ENCODE assay signal across 16 mouse cellular contexts in the genomic region with DNA sequence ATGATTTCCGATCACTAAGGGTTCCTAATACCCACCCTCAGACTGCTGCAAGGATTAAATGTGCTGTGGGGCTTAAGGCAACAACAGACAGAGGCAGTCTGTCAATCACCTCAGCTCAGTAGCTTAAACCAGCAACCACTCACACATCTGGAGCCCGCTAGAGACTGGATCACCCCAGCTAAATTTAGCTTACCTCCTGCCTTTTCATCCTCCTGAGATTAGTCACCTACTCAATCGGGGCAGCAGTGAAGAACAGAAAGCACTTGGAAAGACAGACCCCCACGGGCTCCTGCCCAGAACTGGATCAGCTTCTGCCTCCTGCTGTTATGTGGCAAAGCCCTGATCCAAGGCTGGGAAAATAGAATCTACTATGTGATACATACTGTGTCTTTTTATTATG. TPM values are rescaled to one million over a fixed set of nuclear protein-coding genes. Genes with fewer than 3 reads are reported as not detected.
DNase-seq lines count a peak whose midpoint lies in the region; ATAC-seq and TF ChIP-seq lines count a peak whose summit lies in the region.
"Had no signal": no experiment of that assay in that cellular context is flagged by ENCODE, and none has a peak within 500 bp of the region (broad histone marks: within the 10 kb centered on the region; RNA-seq: fewer than 3 reads in every experiment).

No protein-coding gene starts in this region.

- H3K4me3 ChIP-seq in gastrocnemius, adult 2 months, result no peak overlapping the region
- no peak overlapping the region for H3K4me3 ChIP-seq in heart, embryonic 16.5 days (ENCODE audit: low read length)
- no peak overlapping the region for H3K4me3 ChIP-seq in heart, adult 2 months
- H3K4me3 ChIP-seq: embryonic facial prominence, embryonic 10.5 days; embryonic facial prominence, embryonic 13.5 days; erythroblast, embryonic 14.5 days; forebrain, embryonic 13.5 days had no signal

- DNase-seq in gastrocnemius, adult 2 months, result no peak
- no peak for DNase-seq in gastrocnemius, postnatal 14 days
- no peak for DNase-seq in heart, adult 2 months
- DNase-seq in induced T-regulatory cell, adult 2 months (ENCODE audit: low read depth), result peak; percentile 7
- DNase-seq in layer of hippocampus, adult 11-12 months (ENCODE audit: low spot score), result no peak
- DNase-seq: adrenal gland, adult 8-10 months; gastrocnemius, postnatal 36 days had no signal

- H3K9me3 ChIP-seq in heart, embryonic 16.5 days (replicated peaks; ENCODE audit: control insufficient read depth, low read length), result no peaks in the 10 kb centered on the region
- H3K9me3 ChIP-seq: embryonic facial prominence, embryonic 10.5 days; embryonic facial prominence, embryonic 13.5 days; forebrain, embryonic 13.5 days had no signal

- TF ChIP-seq POLR2A in heart, adult 2 months (IDR thresholded peaks at IDR 0.05; ENCODE audit: insufficient read depth, low read depth, low read length), result no peak

- H3K27me3 ChIP-seq in heart, embryonic 16.5 days (ENCODE audit: control insufficient read depth, insufficient read depth, low read length), result peaks cover 2% of the 10 kb centered on the region; the same call in 1 of the 2 replicates
- H3K27me3 ChIP-seq in heart, adult 2 months (ENCODE audit: control insufficient read depth, insufficient read depth, low read length), result no peaks in the 10 kb centered on the region
- H3K27me3 ChIP-seq: embryonic facial prominence, embryonic 13.5 days had no signal

- H3K27ac ChIP-seq in gastrocnemius, adult 2 months, result peak overlapping the region; percentile 71
- H3K27ac ChIP-seq in heart, embryonic 16.5 days (ENCODE audit: low read length), result no peak overlapping the region
- no peak overlapping the region for H3K27ac ChIP-seq in heart, adult 2 months
- H3K27ac ChIP-seq: embryonic facial prominence, embryonic 10.5 days; embryonic facial prominence, embryonic 13.5 days; forebrain, embryonic 13.5 days; hindbrain, embryonic 14.5 days; hindbrain, postnatal 0 days had no signal

- H3K36me3 ChIP-seq in heart, embryonic 16.5 days (ENCODE audit: control insufficient read depth, insufficient read depth), result no peaks in the 10 kb centered on the region
- no peaks in the 10 kb centered on the region for H3K36me3 ChIP-seq in heart, adult 2 months (ENCODE audit: control insufficient read depth, insufficient read depth, low read length)
- H3K36me3 ChIP-seq: embryonic facial prominence, embryonic 10.5 days; embryonic facial prominence, embryonic 13.5 days had no signal

- H3K4me1 ChIP-seq in heart, embryonic 16.5 days (ENCODE audit: control insufficient read depth, insufficient read depth, low read length), result peaks cover 9% of the 10 kb centered on the region
- H3K4me1 ChIP-seq in heart, adult 2 months (ENCODE audit: control insufficient read depth, insufficient read depth, low read length), result no peaks in the 10 kb centered on the region; the same call in none of the 2 replicates

- WGBS in heart, embryonic 16.5 days, result 30% methylated on average over 4 of the region's 4 CpGs
- WGBS in heart, adult 2 months, result 40% methylated on average over 4 of the region's 4 CpGs

- TF ChIP-seq EP300 in heart, adult 2 months (IDR thresholded peaks at IDR 0.05; ENCODE audit: insufficient read depth, low read depth, low read length), result no peak

- intact Hi-C loops in gastrocnemius, adult 2 months (cut with DNase I), result loop anchor here (2.0 to 10.0 kb wide), 5 partner anchors 43 to 466 kb away; no protein-coding TSS in a partner anchor
- intact Hi-C loops in gastrocnemius, postnatal 14 days (cut with DNase I; ENCODE audit: low total_unique reads), result loop anchor here (5.0 kb wide), 1 partner anchor 101 kb away; no protein-coding TSS in a partner anchor
- intact Hi-C loops in heart, adult 2 months (cut with DNase I), result loop anchor here (2.0 to 5.0 kb wide), 3 partner anchors 99 to 421 kb away; no protein-coding TSS in a partner anchor

- no peaks in the 10 kb centered on the region for H3K79me2 ChIP-seq in heart, adult 2 months (replicated peaks; ENCODE audit: control insufficient read depth, insufficient read depth, low read length)

- ATAC-seq in heart, embryonic 16.5 days (replicated peaks; ENCODE audit: extremely low read depth, insufficient read depth, low FRiP score), result no peak
- ATAC-seq: activated CD4-positive, CD25-positive, alpha-beta regulatory T cell, adult 4 months had no signal

- H3K9ac ChIP-seq in heart, embryonic 16.5 days (ENCODE audit: low read length), result 0 out of 2 replicates have a peak overlapping the region, but pooled peaks have one; percentile 34
- no peak overlapping the region for H3K9ac ChIP-seq in heart, adult 2 months (ENCODE audit: low read depth, low read length)
- H3K9ac ChIP-seq: embryonic facial prominence, embryonic 13.5 days; forebrain, embryonic 13.5 days; forebrain, postnatal 0 days; hindbrain, embryonic 14.5 days had no signal

- no peak overlapping the region for H3K4me2 ChIP-seq in heart, embryonic 16.5 days (ENCODE audit: low read depth, low read length)
- H3K4me2 ChIP-seq: forebrain, embryonic 13.5 days had no signal

- TF ChIP-seq CTCF in gastrocnemius, adult 2 months (IDR thresholded peaks at IDR 0.05), result no peak
- TF ChIP-seq CTCF in heart, adult 2 months (IDR thresholded peaks at IDR 0.05), result no peak

RNA-seq across cellular contexts. Expression of a gene that starts 42.1 kb away (rescaled TPM):
- 100 to 1,000 TPM; 174 to 187 TPM for total RNA-seq in gastrocnemius, adult 2 months (2021)
- total RNA-seq in gastrocnemius, postnatal 14 days (2021), result 100 to 1,000 TPM; 124 TPM
- polyA plus RNA-seq in heart, embryonic 16.5 days (2015; fragmentation: Nextera tagmentation; extraction: Ambion mirVana), result 110 and 127 TPM in 2 replicates
- total RNA-seq in heart, adult 2 months (2021), result 10 to 100 TPM; 77.8 to 85.5 TPM
- polyA plus RNA-seq in heart, adult 2 months (2012; rRNA removed), result 75.7 and 120 TPM in 2 replicates
